Comparison of ENCODE assay signal across 8 mouse cellular contexts in genomic region chr10:127480833-127481813, GRCm38 (mm10). TPM values are rescaled to one million over a fixed set of nuclear protein-coding genes. Genes with fewer than 3 reads are reported as not detected.
DNase-seq lines count a peak whose midpoint lies in the region; ATAC-seq lines count a peak whose summit lies in the region.

No protein-coding gene starts in this region.

- no peak for DNase-seq in frontal cortex, postnatal 10 days (ENCODE audit: low spot score in 2 of 2)
- peak; percentile 16 for DNase-seq in ZHBTc4 (ENCODE audit: low read depth, low spot score)
- DNase-seq in layer of hippocampus, adult 18-20 months (ENCODE audit: low spot score in 2 of 2), result peak; percentile 60 to 83
- peak; percentile 80 for DNase-seq in lung, postnatal 10 days
- peak; percentile 38 to 63 for DNase-seq in urinary bladder, postnatal 36 days (ENCODE audit: low spot score in 2 of 2)

- ATAC-seq in frontal cortex, adult (ENCODE audit: low TSS enrichment), result peak; percentile 85
- peak; percentile 86 for ATAC-seq in granulocyte monocyte progenitor cell, adult 5-6 weeks (replicated peaks; ENCODE audit: poor library complexity, severe bottlenecking)
- ATAC-seq in CD4-positive, CD25-positive, alpha-beta regulatory T cell, adult 4 months, result no peak

RNA-seq across cellular contexts. Expression of gene Stac3, which starts 20.4 kb away (rescaled TPM):
- total RNA-seq in granulocyte monocyte progenitor cell, adult 5-6 weeks (2014; fragmentation: Nextera tagmentation), result 0.90 TPM in 1 of 2 replicates, not detected in the other
- 0.13 and 0.26 TPM in 2 replicates for total RNA-seq in granulocyte monocyte progenitor cell, adult 5-6 weeks (2017)
- total RNA-seq in layer of hippocampus, adult 18-20 months (2021), result 1 to 10 TPM; 2.4 to 3.5 TPM
- polyA plus RNA-seq in CD4-positive, CD25-positive, alpha-beta regulatory T cell, adult 4 months (2017; shearing (Covaris generic)), result 1 to 10 TPM; 1.0 to 1.2 TPM

RNA-seq across cellular contexts. Expression of gene Ndufa4l2, which starts 33.6 kb away (rescaled TPM):
- total RNA-seq in granulocyte monocyte progenitor cell, adult 5-6 weeks (2014; fragmentation: Nextera tagmentation), result 1.2 TPM in 1 of 2 replicates, not detected in the other
- not detected in 2 replicates for total RNA-seq in granulocyte monocyte progenitor cell, adult 5-6 weeks (2017)
- 1 to 10 TPM; 3.6 to 3.8 TPM for total RNA-seq in layer of hippocampus, adult 18-20 months (2021)
- not detected for polyA plus RNA-seq in CD4-positive, CD25-positive, alpha-beta regulatory T cell, adult 4 months (2017; shearing (Covaris generic))

RNA-seq across cellular contexts. Expression of gene Shmt2, which starts 41.1 kb away (rescaled TPM):
- total RNA-seq in granulocyte monocyte progenitor cell, adult 5-6 weeks (2014; fragmentation: Nextera tagmentation), result 126 and 187 TPM in 2 replicates
- total RNA-seq in granulocyte monocyte progenitor cell, adult 5-6 weeks (2017), result 102 and 103 TPM in 2 replicates
- 10 to 100 TPM; 24.2 to 25.3 TPM for total RNA-seq in layer of hippocampus, adult 18-20 months (2021)
- 10 to 100 TPM; 55.4 to 78.3 TPM for polyA plus RNA-seq in CD4-positive, CD25-positive, alpha-beta regulatory T cell, adult 4 months (2017; shearing (Covaris generic))

RNA-seq across cellular contexts. Expression of gene Nxph4, which starts 53.2 kb away (rescaled TPM):
- not detected in 2 replicates for total RNA-seq in granulocyte monocyte progenitor cell, adult 5-6 weeks (2014; fragmentation: Nextera tagmentation)
- total RNA-seq in granulocyte monocyte progenitor cell, adult 5-6 weeks (2017), result not detected in 2 replicates
- 1 to 10 TPM; 1.2 to 1.3 TPM for total RNA-seq in layer of hippocampus, adult 18-20 months (2021)
- polyA plus RNA-seq in CD4-positive, CD25-positive, alpha-beta regulatory T cell, adult 4 months (2017; shearing (Covaris generic)), result not detected

Comparison
In these comparisons a context has a peak if more than half of its experiments do, and no peak if none do; other contexts are left out.
1. DNase-seq: peak in ZHBTc4 (single experiment), layer of hippocampus, adult 18-20 months (2 of 2), lung, postnatal 10 days (single experiment) and urinary bladder, postnatal 36 days (2 of 2); none in frontal cortex, postnatal 10 days (0 of 2).